22 mouse cellular contexts compared by ENCODE assay signal in genomic region chr14:26826020-26826419, GRCm38 (mm10).
DNase-seq lines count a peak whose midpoint lies in the region; ATAC-seq and TF ChIP-seq lines count a peak whose summit lies in the region.
"Had no signal": no experiment of that assay in that cellular context is flagged by ENCODE, and none has a peak within 500 bp of the region (broad histone marks: within the 10 kb centered on the region; RNA-seq: fewer than 3 reads in every experiment).

No protein-coding gene starts in this region.

- 10% methylated on average over 2 of the region's 2 CpGs for WGBS in liver, embryonic 14.5 days (ENCODE audit: insufficient replicate concordance)
- 91% methylated on average over 2 of the region's 2 CpGs for WGBS in midbrain, embryonic 11.5 days

- intact Hi-C loops in heart, postnatal 36 days (cut with DNase I) = no loop called here

- ATAC-seq in common myeloid progenitor, adult 5-6 weeks (replicated peaks; ENCODE audit: low read depth, poor library complexity, severe bottlenecking) = peak; percentile 92
- peak; percentile 50; the same call in 1 of the 2 replicates for ATAC-seq in liver, embryonic 14.5 days (ENCODE audit: insufficient read depth)
- no peak for ATAC-seq in midbrain, embryonic 11.5 days (ENCODE audit: low FRiP score)
- ATAC-seq: midbrain, embryonic 16.5 days had no signal

- no peaks in the 10 kb centered on the region for H3K36me3 ChIP-seq in liver, embryonic 14.5 days (replicated peaks; ENCODE audit: control insufficient read depth, insufficient read depth, low read depth)
- H3K36me3 ChIP-seq in midbrain, embryonic 11.5 days (ENCODE audit: control insufficient read depth, insufficient read depth, low read length) = no peaks in the 10 kb centered on the region
- H3K36me3 ChIP-seq: embryonic facial prominence, embryonic 15.5 days; heart, embryonic 15.5 days; hindbrain, embryonic 10.5 days; lung, embryonic 15.5 days; stomach, embryonic 15.5 days had no signal

- TF ChIP-seq EP300 in liver, embryonic 14.5 days (IDR thresholded peaks at IDR 0.05; ENCODE audit: low read depth) = peak; percentile 55

- H3K4me2 ChIP-seq in liver, embryonic 14.5 days (ENCODE audit: low read depth) = no peak overlapping the region
- no peak overlapping the region for H3K4me2 ChIP-seq in midbrain, embryonic 11.5 days
- H3K4me2 ChIP-seq: embryonic facial prominence, embryonic 15.5 days; heart, embryonic 15.5 days; lung, embryonic 15.5 days; stomach, embryonic 15.5 days had no signal

- H3K27ac ChIP-seq in liver, embryonic 14.5 days = no peak overlapping the region
- no peak overlapping the region for H3K27ac ChIP-seq in midbrain, embryonic 11.5 days (ENCODE audit: low read depth, low read length)
- H3K27ac ChIP-seq: embryonic facial prominence, embryonic 15.5 days; gastrocnemius, adult 2 months; heart, embryonic 15.5 days; hindbrain, embryonic 10.5 days; lung, embryonic 15.5 days; stomach, embryonic 15.5 days had no signal

- no peak for TF ChIP-seq CTCF in liver, embryonic 14.5 days (IDR thresholded peaks at IDR 0.05; ENCODE audit: low read depth)

- peaks cover 0 to 5% of the 10 kb centered on the region in 2 experiments; a peak in 2 of 4 replicates for H3K4me1 ChIP-seq in liver, embryonic 14.5 days (replicated peaks; ENCODE audit: control insufficient read depth in 2 of 2, insufficient read depth in 2 of 2, low read length in 1 of 2)
- no peaks in the 10 kb centered on the region for H3K4me1 ChIP-seq in midbrain, embryonic 11.5 days (ENCODE audit: control insufficient read depth, insufficient read depth, low read length)
- H3K4me1 ChIP-seq: embryonic facial prominence, embryonic 15.5 days; heart, embryonic 15.5 days; hindbrain, embryonic 10.5 days; lung, embryonic 15.5 days; stomach, embryonic 15.5 days had no signal

- DNase-seq in heart, adult 11 months = peak; percentile 8
- DNase-seq in heart, postnatal 36 days = no peak
- DNase-seq in CD4-positive, CD25-positive, alpha-beta regulatory T cell, adult 2 months (ENCODE audit: low read depth, low spot score) = peak; percentile 31
- no peak for DNase-seq in liver, embryonic 14.5 days (ENCODE audit: low read depth in 3 of 3, low spot score in 3 of 3)
- no peak for DNase-seq in heart, adult 18-20 months
- DNase-seq in kidney, adult 18-20 months = no peak
- no peak for DNase-seq in midbrain, embryonic 11.5 days (ENCODE audit: low spot score, missing footprints)
- DNase-seq: adrenal gland, postnatal 25 days; cerebellum, adult 11 months; cerebellum, postnatal 14 days; gastrocnemius, adult 2 months; kidney, postnatal 36 days; layer of hippocampus, adult 9-11 months; thymus, adult 18-20 months had no signal

- no peak overlapping the region for H3K4me3 ChIP-seq in liver, embryonic 14.5 days (ENCODE audit: insufficient read depth in 1 of 2, low read depth in 2 of 2, low read length in 2 of 2)
- H3K4me3 ChIP-seq in midbrain, embryonic 11.5 days (ENCODE audit: low read depth, low read length) = no peak overlapping the region
- H3K4me3 ChIP-seq: embryonic facial prominence, embryonic 15.5 days; gastrocnemius, adult 2 months; heart, embryonic 15.5 days; hindbrain, embryonic 10.5 days; lung, embryonic 15.5 days; stomach, embryonic 15.5 days had no signal

- no peaks in the 10 kb centered on the region for H3K27me3 ChIP-seq in liver, embryonic 14.5 days (ENCODE audit: control insufficient read depth, insufficient read depth, low read length)
- no peaks in the 10 kb centered on the region for H3K27me3 ChIP-seq in midbrain, embryonic 11.5 days (ENCODE audit: control insufficient read depth, insufficient read depth, low read length)
- H3K27me3 ChIP-seq: embryonic facial prominence, embryonic 15.5 days; heart, embryonic 15.5 days; lung, embryonic 15.5 days; megakaryocyte, embryonic 14.5 days; stomach, embryonic 15.5 days had no signal

- no peak overlapping the region for H3K9ac ChIP-seq in liver, embryonic 14.5 days (replicated peaks)
- no peak overlapping the region for H3K9ac ChIP-seq in midbrain, embryonic 11.5 days (ENCODE audit: low read length)
- H3K9ac ChIP-seq: embryonic facial prominence, embryonic 15.5 days; heart, embryonic 15.5 days; lung, embryonic 15.5 days; stomach, embryonic 15.5 days had no signal

- H3K9me3 ChIP-seq in liver, embryonic 14.5 days (ENCODE audit: control insufficient read depth, low read length) = no peaks in the 10 kb centered on the region
- H3K9me3 ChIP-seq in midbrain, embryonic 11.5 days (ENCODE audit: control insufficient read depth, low read length) = no peaks in the 10 kb centered on the region
- H3K9me3 ChIP-seq: embryonic facial prominence, embryonic 15.5 days; heart, embryonic 15.5 days; hindbrain, embryonic 10.5 days; lung, embryonic 15.5 days; megakaryocyte, embryonic 14.5 days; stomach, embryonic 15.5 days had no signal

Comparison
In these comparisons a context has a peak if more than half of its experiments do, and no peak if none do; other contexts are left out.
1. DNase-seq: peak in heart, adult 11 months (single experiment) and CD4-positive, CD25-positive, alpha-beta regulatory T cell, adult 2 months (single experiment); none in heart, postnatal 36 days (0 of 2), liver, embryonic 14.5 days (0 of 3), heart, adult 18-20 months (0 of 2), kidney, adult 18-20 months (single experiment) and midbrain, embryonic 11.5 days (single experiment).